Mouse (Mus musculus) megakaryocyte, adult 5-6 weeks (primary cell): ENCODE results near the gene Cc2d2a. TPM values are rescaled to one million over a fixed set of nuclear protein-coding genes. Genes with fewer than 3 reads are reported as not detected.

ENCODE experiments used
- ATAC-seq: 2 replicates; pipeline ENCODE4 v1.8.0; 2016; ENCODE audit warnings: mild to moderate bottlenecking, inconsistent platforms; ENCODE audit not compliant: poor library complexity, severe bottlenecking
- total RNA-seq, 2 experiments: library from RNA; stranded (forward) in 1 of 2; stranded (reverse) in 1 of 2; fragments of 153-499, 151-499 nt in 1 of 2; fragments of 221-1000, 200-1000 nt in 1 of 2; gene quantifications; 2 replicates each; pipeline versions ENCODE4 v1.2.3 to v1.2.4; 2015 to 2017

Gene Cc2d2a
- total RNA-seq (2015), result 0.02 and 0.91 TPM in 2 replicates
- 0.04 and 1.0 TPM in 2 replicates for total RNA-seq (2017)

DNA sequence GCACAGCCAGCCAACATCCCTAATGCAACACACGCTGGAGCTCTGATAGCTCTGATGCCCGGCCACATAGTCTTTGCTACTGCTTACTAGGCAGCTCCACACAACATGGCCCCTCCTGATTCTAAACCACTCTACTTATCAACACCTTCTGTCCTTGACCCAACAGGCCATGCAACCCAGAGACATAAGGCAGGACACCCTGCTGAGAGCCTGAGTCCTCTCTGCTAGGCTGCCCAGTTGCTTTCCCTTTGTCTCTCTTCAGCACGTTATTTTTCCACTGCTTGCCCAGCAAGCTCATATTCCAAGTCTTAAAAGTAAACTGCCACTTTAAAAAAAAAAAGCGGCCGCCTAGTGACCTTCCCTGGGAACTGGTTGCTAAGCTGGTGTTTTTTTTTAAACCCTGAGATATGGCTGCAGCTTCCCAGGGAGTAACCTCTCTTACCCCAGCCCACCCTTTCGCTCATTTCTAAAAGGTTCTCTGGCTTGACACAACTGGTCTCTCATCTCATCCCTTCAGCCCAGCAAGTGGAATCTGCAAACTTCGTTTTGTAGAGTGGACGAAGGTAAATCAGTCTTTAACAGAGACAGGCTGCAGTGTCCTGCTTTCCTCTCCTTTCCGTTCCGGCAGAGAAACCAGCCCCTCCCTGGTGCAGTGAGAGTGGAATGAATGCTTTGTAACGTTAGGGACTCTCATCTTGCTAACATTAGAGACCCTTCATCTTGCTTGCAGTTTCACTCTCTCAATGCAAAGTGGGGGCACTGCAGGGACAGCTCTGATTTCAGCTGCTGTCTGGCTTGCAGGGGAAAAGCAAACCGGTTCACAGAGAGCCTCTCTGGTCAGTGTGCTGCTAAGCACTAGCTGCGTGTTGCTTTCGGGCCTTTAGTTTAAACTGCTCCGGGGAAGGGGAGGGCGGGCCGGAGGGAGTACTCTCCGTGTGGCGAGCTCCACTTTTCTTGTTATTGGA lies at the start of gene Cc2d2a:
TSS of gene Cc2d2a (plus strand) at position 350 of the 965 bp plus-strand sequence.
- 0 out of 2 replicates have a peak, but pooled peaks have one; percentile 30 for ATAC-seq

DNA sequence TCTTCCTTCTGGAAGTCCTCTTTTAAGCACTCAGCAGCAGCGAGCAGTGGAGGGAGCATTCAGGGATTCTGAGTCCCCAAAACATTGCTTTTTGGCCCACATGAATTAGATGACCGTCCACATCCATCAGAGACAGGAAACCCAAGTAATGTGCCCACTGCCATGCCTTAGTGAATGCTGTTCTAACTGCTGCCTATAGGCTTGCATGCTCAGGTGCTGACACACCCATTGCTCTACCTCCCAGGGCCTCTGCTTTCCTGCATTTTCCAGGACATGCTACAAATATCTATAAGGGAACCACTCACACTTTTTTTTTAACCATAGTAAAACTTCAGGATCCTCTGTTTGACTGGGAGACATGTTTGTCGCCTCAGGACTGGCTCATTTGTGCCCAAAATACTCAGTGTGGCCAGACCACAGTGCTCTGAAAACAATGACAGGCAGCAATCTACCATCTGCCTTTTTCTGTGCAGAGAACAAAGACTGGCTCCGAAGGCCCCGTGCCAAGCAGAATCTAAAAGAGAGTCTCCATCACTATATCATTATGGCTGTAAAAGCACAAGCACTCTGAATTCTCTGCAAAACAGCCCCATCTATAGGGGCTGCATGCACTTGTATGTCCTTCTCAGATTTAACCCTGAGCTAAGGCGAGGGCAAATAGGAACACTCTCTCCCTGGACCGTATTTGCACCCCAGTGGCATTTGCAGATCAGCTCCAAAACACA lies 40.4 kb upstream of the Cc2d2a start:
- ATAC-seq, result no peak

DNA sequence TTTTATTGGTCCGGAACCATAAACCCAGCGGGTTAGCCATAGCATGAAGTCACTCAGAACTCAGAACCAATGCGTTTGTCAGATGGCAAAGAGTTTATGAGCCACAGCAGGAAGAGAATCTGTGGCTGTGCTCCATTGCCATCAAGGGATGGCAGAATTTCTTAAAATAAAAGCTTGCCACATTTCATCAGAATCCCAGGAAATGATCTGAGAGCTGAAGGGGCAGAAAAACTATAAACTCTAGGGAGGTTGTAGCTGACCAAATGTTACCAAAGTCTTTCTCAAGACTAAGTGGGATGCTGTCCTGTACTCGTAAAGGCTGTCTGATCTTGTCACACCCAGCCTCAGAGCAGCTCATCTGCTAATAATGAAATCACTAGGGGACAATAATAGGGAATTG lies 36.7 kb upstream of the Cc2d2a start:
- no peak for ATAC-seq

- ATAC-seq, result no peak
Observed at GRCm38 (mm10) chr5:43634071-43634601, 28.0 kb upstream of the Cc2d2a start.

DNA sequence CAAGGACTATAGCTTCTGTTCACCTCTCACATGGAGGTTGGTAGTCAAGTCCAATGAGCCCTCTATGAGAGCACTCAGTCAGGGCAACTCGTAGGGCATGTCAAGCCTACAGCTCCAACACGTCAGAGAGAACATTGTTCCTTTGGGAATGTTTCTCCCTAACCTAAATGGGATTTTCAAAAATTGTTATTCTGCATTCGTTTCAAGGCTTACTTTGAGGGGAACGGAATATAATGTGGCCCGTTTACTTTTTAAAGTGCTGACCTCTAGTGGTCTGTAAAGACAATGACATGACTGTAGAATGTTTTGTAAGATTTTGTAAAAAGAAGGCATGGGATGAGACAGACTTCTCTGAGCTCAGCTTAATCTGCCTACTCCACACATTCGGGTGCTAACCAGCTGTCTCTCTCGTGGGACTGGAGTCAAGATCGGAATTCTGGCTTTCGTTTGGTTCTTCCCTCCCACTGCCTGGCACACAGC lies 27.5 kb upstream of the Cc2d2a start:
- ATAC-seq, result peak; percentile 45; the same call in 1 of the 2 replicates

GRCm38 (mm10) chr5:43645020-43645419 lies 17.1 kb upstream of the Cc2d2a start:
- ATAC-seq, result no peak

GRCm38 (mm10) chr5:43647098-43647774 lies 14.9 kb upstream of the Cc2d2a start:
- ATAC-seq, result no peak

- no peak for ATAC-seq
Observed at GRCm38 (mm10) chr5:43661498-43661897, 648 bp upstream of the Cc2d2a start.

DNA sequence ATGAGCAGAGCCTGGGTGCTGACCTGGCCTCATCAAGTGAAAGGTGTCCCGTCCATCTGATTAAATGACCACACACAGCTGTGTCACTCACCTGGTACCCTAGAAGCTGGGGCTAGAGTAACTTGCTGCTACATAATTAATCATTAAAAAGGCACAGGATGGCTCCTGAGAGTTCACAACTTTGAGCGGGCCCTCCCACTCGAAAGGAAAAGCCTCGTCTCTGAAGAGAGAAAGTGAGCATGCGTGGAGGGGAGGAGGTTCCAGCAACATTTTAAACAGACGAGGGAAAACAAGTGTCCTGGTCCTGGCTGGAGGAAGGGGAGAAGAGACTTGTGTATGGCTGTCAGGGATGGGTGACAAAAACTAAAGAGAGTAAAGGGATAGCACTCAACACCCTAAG lies 1.4 kb downstream of the Cc2d2a start:
- no peak for ATAC-seq

DNA sequence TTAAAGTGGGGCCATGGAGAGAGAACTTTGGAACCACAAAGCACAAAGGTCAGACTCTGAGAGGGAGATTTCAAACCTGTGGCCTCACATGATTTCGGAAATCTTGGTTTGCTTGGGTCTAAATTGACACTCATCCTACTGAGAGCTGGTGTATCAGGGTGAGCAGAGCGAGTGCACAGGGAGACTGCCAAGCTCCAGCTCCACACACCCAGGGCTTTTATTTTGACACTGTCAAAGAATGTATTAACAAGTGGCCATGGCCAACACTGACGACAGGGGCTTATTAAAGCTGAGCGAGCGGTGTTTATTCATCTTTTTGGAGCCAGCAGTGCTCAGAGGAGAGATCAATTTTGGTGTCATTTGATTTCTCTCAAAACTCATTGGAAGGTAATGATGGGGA lies 3.0 kb downstream of the Cc2d2a start:
- ATAC-seq, result no peak

- no peak for ATAC-seq
Observed at GRCm38 (mm10) chr5:43669118-43669645, 7.0 kb downstream of the Cc2d2a start.

GRCm38 (mm10) chr5:43672177-43672911 lies 10.2 kb downstream of the Cc2d2a start:
- peak; percentile 24; the same call in 1 of the 2 replicates for ATAC-seq

- no peak for ATAC-seq
Observed at GRCm38 (mm10) chr5:43673083-43673482, 10.9 kb downstream of the Cc2d2a start.

DNA sequence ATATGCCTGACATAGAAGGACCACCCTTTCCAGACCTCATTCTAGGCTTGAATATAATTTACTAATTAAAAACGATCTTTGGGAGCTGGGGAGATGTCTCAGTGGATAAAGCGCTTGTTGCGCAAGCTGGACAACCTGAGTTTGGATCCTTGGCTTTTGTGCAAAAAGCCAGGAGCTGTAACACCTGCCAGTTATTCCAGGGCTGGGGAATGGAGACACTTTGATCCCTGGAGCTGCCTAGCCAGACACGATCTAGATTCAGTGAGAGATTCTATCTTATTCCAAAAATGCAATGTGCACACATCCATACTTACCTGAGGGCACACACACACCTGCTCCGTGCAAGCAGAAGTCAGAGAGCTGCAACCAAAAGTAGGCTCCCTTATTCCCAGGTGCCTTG lies 23.3 kb downstream of the Cc2d2a start:
- ATAC-seq, result no peak

- no peak for ATAC-seq
Observed at GRCm38 (mm10) chr5:43692489-43692888, 30.3 kb downstream of the Cc2d2a start.

- no peak for ATAC-seq
Observed at GRCm38 (mm10) chr5:43697133-43697532, 35.0 kb downstream of the Cc2d2a start.

DNA sequence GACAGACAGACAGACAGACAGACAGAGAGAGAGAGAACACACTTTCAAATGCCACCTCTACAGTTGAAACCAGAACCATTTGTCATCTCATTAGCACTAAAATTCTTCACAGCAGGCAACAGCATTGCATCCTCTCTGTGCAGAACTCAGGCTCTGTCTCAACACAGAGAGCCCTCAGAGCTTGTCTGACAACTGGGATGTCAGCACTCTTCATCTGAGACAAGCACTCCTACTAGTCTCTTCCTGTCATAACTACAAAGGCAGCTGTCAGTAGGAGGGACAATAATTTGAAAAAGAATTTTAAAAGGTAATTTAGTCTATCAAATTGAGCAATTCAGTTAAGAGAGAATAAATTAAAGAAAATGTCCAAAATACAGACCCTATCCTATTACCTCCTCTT lies 37.1 kb downstream of the Cc2d2a start:
- no peak for ATAC-seq

GRCm38 (mm10) chr5:43721538-43722451 lies 59.6 kb downstream of the Cc2d2a start:
- ATAC-seq, result no peak

- ATAC-seq, result no peak
Observed at GRCm38 (mm10) chr5:43722452-43722783, 60.3 kb downstream of the Cc2d2a start.
